In the genomic region with DNA sequence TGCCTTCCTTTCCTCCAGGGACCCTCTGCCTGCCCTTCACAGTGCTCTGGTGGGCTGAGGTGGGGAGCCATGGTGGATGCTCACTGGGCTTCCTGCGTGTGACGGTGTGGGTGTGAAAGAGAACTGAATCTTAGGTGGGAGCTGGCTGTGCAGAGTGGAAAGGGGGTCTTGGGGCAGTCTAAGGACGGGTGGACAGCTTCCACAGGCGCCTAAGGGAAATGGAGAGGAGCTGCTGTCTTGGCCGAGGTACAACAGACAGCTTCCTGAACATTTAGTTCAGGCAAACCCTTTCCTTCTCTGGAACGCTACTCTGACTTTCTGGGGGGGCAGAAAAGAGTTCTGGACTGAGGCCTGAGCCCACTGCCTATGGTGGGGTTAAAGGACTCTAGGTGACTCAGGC, we compare ENCODE assay signal across 9 mouse cellular contexts. TPM values are rescaled to one million over a fixed set of nuclear protein-coding genes. Genes with fewer than 3 reads are reported as not detected.
DNase-seq lines count a peak whose midpoint lies in the region; ATAC-seq and TF ChIP-seq lines count a peak whose summit lies in the region.
"Had no signal": no experiment of that assay in that cellular context is flagged by ENCODE, and none has a peak within 500 bp of the region (broad histone marks: within the 10 kb centered on the region; RNA-seq: fewer than 3 reads in every experiment).

No protein-coding gene starts in this region.

- H3K9ac ChIP-seq in heart, adult 2 months (ENCODE audit: low read depth, low read length) = peak overlapping the region; percentile 49
- no peak overlapping the region for H3K9ac ChIP-seq in stomach, embryonic 15.5 days

- peak overlapping the region; percentile 96 for H3K27ac ChIP-seq in heart, adult 2 months
- H3K27ac ChIP-seq in stomach, embryonic 15.5 days = no peak overlapping the region

- no peaks in the 10 kb centered on the region for H3K9me3 ChIP-seq in stomach, embryonic 15.5 days

- TF ChIP-seq EP300 in heart, adult 2 months (IDR thresholded peaks at IDR 0.05; ENCODE audit: insufficient read depth, low read depth, low read length) = no peak

- TF ChIP-seq CTCF in heart, adult 2 months (IDR thresholded peaks at IDR 0.05) = no peak

- 37% methylated on average over 6 of the region's 6 CpGs for WGBS in heart, adult 2 months
- 70% methylated on average over 6 of the region's 6 CpGs for WGBS in stomach, embryonic 15.5 days

- H3K4me2 ChIP-seq in stomach, embryonic 15.5 days = peak overlapping the region; percentile 78

- peak in 1 of 2 experiments; percentile 47 for DNase-seq in heart, adult 2 months
- DNase-seq in heart, postnatal 10 days = no peak
- DNase-seq in spleen, postnatal 4 days (ENCODE audit: low spot score in 2 of 2) = peak; percentile 13 to 66
- DNase-seq in spleen, postnatal 14 days (ENCODE audit: low spot score in 2 of 2) = no peak
- peak; percentile 26 for DNase-seq in kidney, postnatal 10 days
- no peak for DNase-seq in adrenal gland, adult 8-10 months
- DNase-seq in testis, postnatal 14 days (ENCODE audit: low spot score) = no peak
- DNase-seq: thymus, adult 2 months had no signal

- intact Hi-C loops in heart, adult 2 months (cut with DNase I) = no loop called here
- intact Hi-C loops in heart, postnatal 10 days (cut with DNase I) = no loop called here

- H3K79me2 ChIP-seq in heart, adult 2 months (replicated peaks; ENCODE audit: control insufficient read depth, insufficient read depth, low read length) = no peaks in the 10 kb centered on the region

- H3K4me3 ChIP-seq in heart, adult 2 months = no peak overlapping the region; the same call in 1 of the 2 replicates
- peak overlapping the region; percentile 71; the same call in 1 of the 2 replicates for H3K4me3 ChIP-seq in stomach, embryonic 15.5 days (replicated peaks)

- H3K27me3 ChIP-seq in heart, adult 2 months (ENCODE audit: control insufficient read depth, insufficient read depth, low read length) = no peaks in the 10 kb centered on the region
- no peaks in the 10 kb centered on the region for H3K27me3 ChIP-seq in stomach, embryonic 15.5 days (replicated peaks)

- no peak for ATAC-seq in stomach, embryonic 15.5 days (ENCODE audit: insufficient read depth, low FRiP score, low read depth)

- peaks cover 25% of the 10 kb centered on the region for H3K4me1 ChIP-seq in heart, adult 2 months (ENCODE audit: control insufficient read depth, insufficient read depth, low read length)
- H3K4me1 ChIP-seq in stomach, embryonic 15.5 days = peaks cover 28% of the 10 kb centered on the region

- no peak for TF ChIP-seq POLR2A in heart, adult 2 months (IDR thresholded peaks at IDR 0.05; ENCODE audit: insufficient read depth, low read depth, low read length)

- peaks cover 3% of the 10 kb centered on the region; the same call in 1 of the 2 replicates for H3K36me3 ChIP-seq in heart, adult 2 months (ENCODE audit: control insufficient read depth, insufficient read depth, low read length)
- 0 out of 2 replicates have a peak, but pooled peaks cover 9% of the 10 kb centered on the region for H3K36me3 ChIP-seq in stomach, embryonic 15.5 days

RNA-seq across cellular contexts. Expression of a gene that starts 2.0 kb away (rescaled TPM):
- 10 to 100 TPM; 19.2 to 20.9 TPM for total RNA-seq in heart, adult 2 months (2021)
- polyA plus RNA-seq in heart, adult 2 months (2012; rRNA removed) = 11.7 and 13.4 TPM in 2 replicates
- total RNA-seq in heart, postnatal 10 days (2021) = 10 to 100 TPM; 23.9 to 25.3 TPM
- 8.2 TPM in 2 replicates for polyA plus RNA-seq in stomach, embryonic 15.5 days (2015; fragmentation: Nextera tagmentation; extraction: Ambion mirVana)
- total RNA-seq in adrenal gland, adult 8-10 months (2022) = 10 to 100 TPM; 50.7 to 57.1 (median 53.5) TPM

Comparison
In these comparisons a context has a peak if more than half of its experiments do, and no peak if none do; other contexts are left out.
1. DNase-seq: peak in spleen, postnatal 4 days (2 of 2) and kidney, postnatal 10 days (single experiment); none in heart, postnatal 10 days (0 of 2), spleen, postnatal 14 days (0 of 2), adrenal gland, adult 8-10 months (single experiment) and testis, postnatal 14 days (single experiment).